Mouse (Mus musculus) limb, embryonic 14.5 days (tissue): ENCODE results near the gene Tpra1. TPM values are rescaled to one million over a fixed set of nuclear protein-coding genes. Genes with fewer than 3 reads are reported as not detected.

Source experiments
- ATAC-seq: fragments of 200-750 bp; cut with Nextera tagmentation; 2 replicates; pipeline ENCODE4 v1.8.0; 2017; ENCODE audit warnings: low read depth, moderate number of reproducible peaks, moderate TSS enrichment; ENCODE audit not compliant: low FRiP score
- DNase-seq: peaks from one replicate; pipeline ENCODE4 v3.0.0-alpha.2; 2015; ENCODE audit warnings: low spot score
- H3K27ac ChIP-seq: fragments of 300-500 bp; sonication (generic); replicated peaks from 2 replicates; pipeline ENCODE4 v1.5.1; 2014; ENCODE audit warnings: low read depth, mild to moderate bottlenecking, low read length, moderate library complexity, mixed read lengths
- H3K27me3 ChIP-seq: fragments of 300-500 bp; sonication (generic); 2 replicates; pipeline ENCODE4 v1.6.1; 2014; ENCODE audit warnings: low read length, mixed read lengths; ENCODE audit not compliant: control insufficient read depth, insufficient read depth
- H3K36me3 ChIP-seq: fragments of 300-500 bp; sonication (generic); 2 replicates; pipeline ENCODE4 v1.6.1; 2014; ENCODE audit warnings: mild to moderate bottlenecking, low read length, moderate library complexity, mixed read lengths; ENCODE audit not compliant: control insufficient read depth, insufficient read depth
- H3K4me1 ChIP-seq: fragments of 300-500 bp; sonication (generic); 2 replicates; pipeline ENCODE4 v1.6.1; 2014; ENCODE audit warnings: antibody characterized with exemption, low read length, mixed read lengths; ENCODE audit not compliant: control insufficient read depth, insufficient read depth
- H3K4me2 ChIP-seq: fragments of 300-500 bp; sonication (generic); replicated peaks from 2 replicates; pipeline ENCODE4 v1.6.1; 2014; ENCODE audit warnings: low read depth, mild to moderate bottlenecking, low read length, moderate library complexity; ENCODE audit not compliant: severe bottlenecking
- H3K4me3 ChIP-seq: fragments of 300-500 bp; sonication (generic); replicated peaks from 2 replicates; pipeline ENCODE4 v1.5.1; 2014; ENCODE audit warnings: low read length
- H3K9ac ChIP-seq: fragments of 300-500 bp; sonication (generic); 2 replicates; pipeline ENCODE4 v1.6.1; 2014; ENCODE audit warnings: mild to moderate bottlenecking, low read depth, low read length, moderate library complexity; ENCODE audit not compliant: severe bottlenecking
- H3K9me3 ChIP-seq: fragments of 300-500 bp; sonication (generic); 2 replicates; pipeline ENCODE4 v1.6.1; 2016; ENCODE audit warnings: low read length; ENCODE audit not compliant: control insufficient read depth
- POLR2A ChIP-seq: fragments of 200-500 bp; IDR thresholded peaks from 2 replicates; pipeline ENCODE4 v1.8.0; 2012; ENCODE audit warnings: inconsistent platforms, mild to moderate bottlenecking, moderate library complexity, borderline replicate concordance; ENCODE audit not compliant: insufficient read depth, insufficient read length; ENCODE audit errors: extremely low read depth
- WGBS: fragments of 180-500 bp; shearing (Covaris S2); extraction: QIAGEN DNeasy Blood & Tissue Kit; methylation state at CpG from one replicate; pipeline ENCODE4 v1.1.7; 2014; 5-methylcytosine and 5-hydroxymethylcytosine counted together
- polyA plus RNA-seq, 2 experiments: library from polyadenylated mRNA; depleted of rRNA in 1 of 2; stranded (reverse) in 1 of 2; unstranded in 1 of 2; fragments of >200 nt; fragmentation: Nextera tagmentation in 1 of 2; extraction: Ambion mirVana in 1 of 2; gene quantifications; 2 replicates each; pipeline versions ENCODE4 v1.2.1 to v1.2.3; 2012 to 2014

Gene Tpra1
- polyA plus RNA-seq, 2 experiments: 62.2 to 141 TPM

GRCm38 (mm10) chr6:88957801-88958211 is 55.8 kb downstream of the Tpra1 start:
- ATAC-seq: no peak
- no peak overlapping the region for H3K9ac ChIP-seq
- no peak overlapping the region for H3K27ac ChIP-seq
- no peak overlapping the region for H3K4me2 ChIP-seq
- TF ChIP-seq POLR2A: no peak
- WGBS: 80% methylated on average over 5 of the region's 5 CpGs
- H3K27me3 ChIP-seq: no peaks in the 10 kb centered on the region
- no peak overlapping the region for H3K4me3 ChIP-seq
- no peaks in the 10 kb centered on the region for H3K9me3 ChIP-seq
- no peak for DNase-seq
- H3K36me3 ChIP-seq: no peaks in the 10 kb centered on the region
- peaks cover 16% of the 10 kb centered on the region; the same call in 1 of the 2 replicates for H3K4me1 ChIP-seq

GRCm38 (mm10) chr6:88958305-88958704 is 56.3 kb downstream of the Tpra1 start:
- TF ChIP-seq POLR2A: no peak
- no peak overlapping the region for H3K4me3 ChIP-seq

GRCm38 (mm10) chr6:88959834-88960233 is 57.8 kb downstream of the Tpra1 start:
- no peak for TF ChIP-seq POLR2A
- peaks cover 16% of the 10 kb centered on the region; the same call in 1 of the 2 replicates for H3K4me1 ChIP-seq
- H3K9me3 ChIP-seq: no peaks in the 10 kb centered on the region
- ATAC-seq (peak; percentile 62), DNase-seq (peak; percentile 67)
- no peak overlapping the region for H3K4me2 ChIP-seq
- H3K4me3 ChIP-seq: no peak overlapping the region
- no peak overlapping the region for H3K9ac ChIP-seq
- H3K27ac ChIP-seq: no peak overlapping the region
- no peaks in the 10 kb centered on the region for H3K36me3 ChIP-seq
- WGBS: 31% methylated on average over 7 of the region's 7 CpGs
- no peaks in the 10 kb centered on the region for H3K27me3 ChIP-seq

More at GRCm38 (mm10) chr6:88958305-88958704, 56.3 kb downstream of the Tpra1 start:
- Histone ChIP-seq H3K27me3 (no peaks in the 10 kb centered on the region), H3K9me3 (no peaks in the 10 kb centered on the region), H3K9ac (no peak overlapping the region), H3K4me2 (no peak overlapping the region), H3K4me1 (peaks cover 16% of the 10 kb centered on the region; the same call in 1 of the 2 replicates), H3K36me3 (no peaks in the 10 kb centered on the region), H3K27ac (no peak overlapping the region)
- 91% methylated on average over 2 of the region's 2 CpGs for WGBS
- no peak for ATAC-seq
- no peak for DNase-seq

- H3K36me3 ChIP-seq: no peaks in the 10 kb centered on the region
- no peak overlapping the region; the same call in 1 of the 2 replicates for H3K27ac ChIP-seq
- H3K4me2 ChIP-seq: no peak overlapping the region
- 56% methylated on average over 4 of the region's 4 CpGs for WGBS
- H3K9ac ChIP-seq: no peak overlapping the region
- no peaks in the 10 kb centered on the region for H3K27me3 ChIP-seq
- ATAC-seq (peak; percentile 54; the same call in 1 of the 2 replicates), DNase-seq (peak; percentile 30)
- H3K4me3 ChIP-seq: no peak overlapping the region
- no peak for TF ChIP-seq POLR2A
- H3K9me3 ChIP-seq: no peaks in the 10 kb centered on the region
- peaks cover 16% of the 10 kb centered on the region; the same call in 1 of the 2 replicates for H3K4me1 ChIP-seq
Measured at GRCm38 (mm10) chr6:88960941-88961340, 58.9 kb downstream of the Tpra1 start.

Other genes starting within 250 kb of the Tpra1 start
- gene Mgll, start 177.8 kb upstream of the Tpra1 start, polyA plus RNA-seq (2012; rRNA removed): 7.5 and 9.0 TPM in 2 replicates
- gene Mgll, start 177.8 kb upstream of the Tpra1 start, polyA plus RNA-seq (2014; fragmentation: Nextera tagmentation; extraction: Ambion mirVana): 17.6 and 18.8 TPM in 2 replicates
- 50.8 and 60.5 TPM in 2 replicates for gene Abtb1, start 60.3 kb upstream of the Tpra1 start, polyA plus RNA-seq (2012; rRNA removed)
- 24.9 and 26.1 TPM in 2 replicates for gene Abtb1, start 60.3 kb upstream of the Tpra1 start, polyA plus RNA-seq (2014; fragmentation: Nextera tagmentation; extraction: Ambion mirVana)
- gene Podxl2, start 27.2 kb upstream of the Tpra1 start, polyA plus RNA-seq (2012; rRNA removed): 192 and 242 TPM in 2 replicates
- gene Podxl2, start 27.2 kb upstream of the Tpra1 start, polyA plus RNA-seq (2014; fragmentation: Nextera tagmentation; extraction: Ambion mirVana): 96.2 and 97.2 TPM in 2 replicates
- 107 and 122 TPM in 2 replicates for gene Mcm2, start 3.5 kb upstream of the Tpra1 start, polyA plus RNA-seq (2012; rRNA removed)
- gene Mcm2, start 3.5 kb upstream of the Tpra1 start, polyA plus RNA-seq (2014; fragmentation: Nextera tagmentation; extraction: Ambion mirVana): 108 and 111 TPM in 2 replicates